Mouse (Mus musculus): ENCODE measurements around the gene Gm21874.
"Not testable (repeated sequence)": the region's sequence is repeated elsewhere in the genome, so short reads cannot be mapped to it uniquely, and the experiment has no call there.

The Gm21874 gene

DNA sequence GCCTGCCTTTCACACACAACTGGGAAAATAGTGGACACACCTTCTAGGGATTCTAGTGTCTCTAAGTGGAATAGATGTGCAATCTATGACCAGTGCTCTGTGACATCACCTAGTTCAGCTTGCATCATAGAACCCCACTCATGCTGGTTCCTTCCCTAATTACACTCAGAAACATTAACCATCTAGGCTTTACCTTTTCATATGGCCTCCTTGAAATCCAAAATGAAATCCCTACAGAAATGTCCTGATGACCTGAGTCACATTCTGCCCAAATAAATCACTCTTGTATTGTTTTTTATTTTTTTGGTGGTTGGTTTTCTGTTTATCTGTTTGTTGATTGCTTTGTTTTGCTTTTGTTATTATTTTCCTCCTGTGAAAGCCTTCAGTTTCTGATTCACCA lies at the start of gene Gm21874:
Gene Gm21874, minus strand, starts transcription at position 101 of the 400 bp plus-strand sequence.
- not testable (repeated sequence) for DNase-seq (ENCODE audit: low spot score)

Data from spleen, adult 12 weeks (tissue).